Mouse (Mus musculus) kidney, adult 2 months (tissue): ENCODE data around the gene Tmem51.

Source experiments
- CTCF ChIP-seq: fragments of 200-500 bp; conservative IDR thresholded peaks from 2 replicates; pipeline ENCODE4 v1.5.1; 2011; ENCODE audit warnings: low read depth, mild to moderate bottlenecking, control low read depth, low read length, moderate library complexity, mixed read lengths; ENCODE audit not compliant: insufficient read depth, insufficient read length
- POLR2A ChIP-seq: fragments of 200-500 bp; IDR thresholded peaks from one replicate; pipeline ENCODE4 v1.6.1; 2011; ENCODE audit warnings: low read depth, low read length, control low read depth

DNA sequence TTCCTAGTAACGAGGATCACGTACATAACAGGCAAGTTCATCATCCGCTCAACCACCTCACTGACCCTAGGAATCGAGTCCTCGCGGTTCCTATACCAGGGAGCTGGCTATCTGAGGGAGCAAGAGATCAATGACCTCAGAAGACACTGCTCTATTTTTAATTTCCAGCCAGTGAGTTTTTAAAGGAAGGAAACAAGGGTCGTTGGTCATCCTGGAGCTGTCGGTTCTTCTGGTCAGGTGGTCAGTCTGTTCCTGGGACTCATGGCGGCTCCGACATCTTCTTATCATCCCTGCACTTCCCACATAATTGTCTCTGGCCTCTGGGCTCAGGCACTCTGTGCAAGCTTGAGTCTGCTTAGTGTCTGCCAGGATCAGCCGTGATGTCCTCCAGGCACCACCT, 10.3 kb upstream of the Tmem51 start:
- TF ChIP-seq CTCF (no peak), POLR2A (no peak)
